Mouse (Mus musculus): Measurements from ENCODE around the gene Cntn2. TPM values are rescaled to one million over a fixed set of nuclear protein-coding genes. Genes with fewer than 3 reads are reported as not detected.
"Not testable (repeated sequence)": the region's sequence is repeated elsewhere in the genome, so short reads cannot be mapped to it uniquely, and the experiment has no call there.

Cntn2 gene
- total RNA-seq, 2 experiments from 2014 or later: not detected

- DNase-seq (ENCODE audit: low spot score in 2 of 2): no peak
Observed at GRCm38 (mm10) chr1:132515339-132515738, 27.7 kb downstream of the Cntn2 start.

GRCm38 (mm10) chr1:132512106-132512505 is 30.9 kb downstream of the Cntn2 start:
- no peak for DNase-seq (ENCODE audit: low spot score in 2 of 2)

- DNase-seq (ENCODE audit: low spot score in 2 of 2): no peak
Observed at GRCm38 (mm10) chr1:132511521-132511920, 31.5 kb downstream of the Cntn2 start.

GRCm38 (mm10) chr1:132509771-132510170 is 33.3 kb downstream of the Cntn2 start:
- no peak for DNase-seq (ENCODE audit: low spot score in 2 of 2)

GRCm38 (mm10) chr1:132506656-132507055 is 36.4 kb downstream of the Cntn2 start:
- no peak for DNase-seq (ENCODE audit: low spot score in 2 of 2)

GRCm38 (mm10) chr1:132506058-132506457 is 37.0 kb downstream of the Cntn2 start, which contains the start of gene Tmem81:
TSS of gene Tmem81 (plus strand) at chr1:132506230.
- DNase-seq (ENCODE audit: low spot score in 2 of 2): no peak

- DNase-seq (ENCODE audit: low spot score in 2 of 2): no peak
Observed at GRCm38 (mm10) chr1:132505155-132505554, 37.9 kb downstream of the Cntn2 start.

- no peak for DNase-seq (ENCODE audit: low spot score in 2 of 2)
Observed at GRCm38 (mm10) chr1:132500535-132500934, 42.5 kb downstream of the Cntn2 start.

- DNase-seq (ENCODE audit: low spot score in 2 of 2): no peak
Observed at GRCm38 (mm10) chr1:132483759-132484158, 59.3 kb downstream of the Cntn2 start.

- DNase-seq (ENCODE audit: low spot score in 2 of 2): no peak
Observed at GRCm38 (mm10) chr1:132483234-132483633, 59.8 kb downstream of the Cntn2 start.

- no peak for DNase-seq (ENCODE audit: low spot score in 2 of 2)
Observed at GRCm38 (mm10) chr1:132481619-132482018, 61.4 kb downstream of the Cntn2 start.

GRCm38 (mm10) chr1:132479438-132479837 is 63.6 kb downstream of the Cntn2 start:
- no peak for DNase-seq (ENCODE audit: low spot score in 2 of 2)

GRCm38 (mm10) chr1:132476928-132477691 is 65.9 kb downstream of the Cntn2 start, which contains the start of gene Rbbp5:
TSS of gene Rbbp5 (plus strand) at chr1:132477365.
- peak; percentile 82 to 89 for DNase-seq (ENCODE audit: low spot score in 2 of 2)

GRCm38 (mm10) chr1:132476575-132476927 is 66.5 kb downstream of the Cntn2 start:
- DNase-seq (ENCODE audit: low spot score in 2 of 2): no peak

GRCm38 (mm10) chr1:132474496-132474895 is 68.6 kb downstream of the Cntn2 start:
- DNase-seq (ENCODE audit: low spot score in 2 of 2): no peak

- DNase-seq (ENCODE audit: low spot score in 2 of 2): no peak
Observed at GRCm38 (mm10) chr1:132472537-132472936, 70.5 kb downstream of the Cntn2 start.

GRCm38 (mm10) chr1:132471499-132471898 is 71.6 kb downstream of the Cntn2 start:
- DNase-seq (ENCODE audit: low spot score in 2 of 2): no peak

GRCm38 (mm10) chr1:132471032-132471431 is 72.0 kb downstream of the Cntn2 start:
- no peak for DNase-seq (ENCODE audit: low spot score in 2 of 2)

- not testable (repeated sequence) for DNase-seq (ENCODE audit: low spot score in 2 of 2)
Observed at GRCm38 (mm10) chr1:132470031-132470430, 73.0 kb downstream of the Cntn2 start.

GRCm38 (mm10) chr1:132469519-132469918 is 73.5 kb downstream of the Cntn2 start:
- no peak for DNase-seq (ENCODE audit: low spot score in 2 of 2)

GRCm38 (mm10) chr1:132468926-132469325 is 74.1 kb downstream of the Cntn2 start:
- DNase-seq (ENCODE audit: low spot score in 2 of 2): peak in 1 of 2 experiments; percentile 35

- no peak for DNase-seq (ENCODE audit: low spot score in 2 of 2)
Observed at GRCm38 (mm10) chr1:132464651-132465050, 78.4 kb downstream of the Cntn2 start.
